Mouse (Mus musculus) lung, adult 18-20 months (tissue): ENCODE measurements around the gene Psap.

Experiments used
- DNase-seq, 2 experiments: peaks; one replicate each; pipeline ENCODE4 v3.0.0; 2022; ENCODE audit warnings: mixed read lengths in 2 of 2

Gene Psap

GRCm38 (mm10) chr10:60350077-60350804, 72.8 kb downstream of the Psap start:
- no peak for DNase-seq

- peak; percentile 95 for DNase-seq
These were observed 73.4 kb downstream of the Psap start for GRCm38 (mm10) chr10:60350805-60351167.

GRCm38 (mm10) chr10:60351248-60351647, 73.8 kb downstream of the Psap start:
- DNase-seq, result peak in 1 of 2 experiments; percentile 60

- DNase-seq, result peak; percentile 88 to 91
These were observed 74.5 kb downstream of the Psap start for GRCm38 (mm10) chr10:60351761-60352455.
